Mouse (Mus musculus) spleen, adult 12 weeks (tissue): Measurements from ENCODE around the gene Dnmt3l.
"Not testable (repeated sequence)": the region's sequence is repeated elsewhere in the genome, so short reads cannot be mapped to it uniquely, and the experiment has no call there.

Experiments
- DNase-seq: peaks from one replicate; pipeline ENCODE4 v3.0.0; 2022; ENCODE audit warnings: low spot score

The Dnmt3l gene

GRCm38 (mm10) chr10:78084073-78084472 lies 42.3 kb downstream of the Dnmt3l start:
- DNase-seq, result no peak

GRCm38 (mm10) chr10:78085711-78086110 lies 44.0 kb downstream of the Dnmt3l start:
- no peak for DNase-seq

- DNase-seq, result peak; percentile 24
Observed at GRCm38 (mm10) chr10:78086444-78087061, 44.8 kb downstream of the Dnmt3l start.

GRCm38 (mm10) chr10:78087101-78087511 lies 45.4 kb downstream of the Dnmt3l start:
- peak; percentile 45 for DNase-seq

- DNase-seq, result no peak
Observed at GRCm38 (mm10) chr10:78090246-78090645, 48.5 kb downstream of the Dnmt3l start.

- no peak for DNase-seq
Observed at GRCm38 (mm10) chr10:78090706-78091491, 49.2 kb downstream of the Dnmt3l start.

- DNase-seq, result peak; percentile 28
Observed at GRCm38 (mm10) chr10:78091865-78092724, 50.3 kb downstream of the Dnmt3l start.

GRCm38 (mm10) chr10:78092725-78093029 lies 50.9 kb downstream of the Dnmt3l start:
- DNase-seq, result peak; percentile 65

- DNase-seq, result no peak
Observed at GRCm38 (mm10) chr10:78095221-78095620, 53.5 kb downstream of the Dnmt3l start.

- DNase-seq, result no peak
Observed at GRCm38 (mm10) chr10:78095954-78096931, 54.5 kb downstream of the Dnmt3l start.

GRCm38 (mm10) chr10:78099860-78100259 lies 58.1 kb downstream of the Dnmt3l start:
- DNase-seq, result not testable (repeated sequence)

- no peak for DNase-seq
Observed at GRCm38 (mm10) chr10:78100989-78101780, 59.4 kb downstream of the Dnmt3l start.

GRCm38 (mm10) chr10:78104555-78105490 lies 63.1 kb downstream of the Dnmt3l start:
- no peak for DNase-seq

- DNase-seq, result no peak
Observed at GRCm38 (mm10) chr10:78105548-78105947, 63.8 kb downstream of the Dnmt3l start.
